Mouse (Mus musculus): ENCODE data around the gene Hs3st3a1. TPM values are rescaled to one million over a fixed set of nuclear protein-coding genes. Genes with fewer than 3 reads are reported as not detected.

Gene Hs3st3a1
- polyA plus RNA-seq, 2 experiments: 5.6 to 6.7 TPM

- Histone ChIP-seq H3K27ac (replicated peaks; ENCODE audit: low read depth, low read length) (no peak overlapping the region), H3K9ac (ENCODE audit: low read depth, low read length, severe bottlenecking) (no peak overlapping the region), H3K4me3 (replicated peaks; ENCODE audit: low read length) (no peak overlapping the region), H3K36me3 (ENCODE audit: control insufficient read depth, insufficient read depth, low read length) (no peaks in the 10 kb centered on the region), H3K4me2 (replicated peaks; ENCODE audit: low read depth, low read length, severe bottlenecking) (no peak overlapping the region), H3K4me1 (ENCODE audit: control insufficient read depth, insufficient read depth, low read length) (0 out of 2 replicates have a peak, but pooled peaks cover 9% of the 10 kb centered on the region), H3K9me3 (ENCODE audit: control insufficient read depth, low read length) (no peaks in the 10 kb centered on the region), H3K27me3 (ENCODE audit: control insufficient read depth, insufficient read depth, low read length) (no peaks in the 10 kb centered on the region)
- DNase-seq (ENCODE audit: low spot score): no peak
- ATAC-seq (ENCODE audit: low FRiP score, low read depth): no peak
- WGBS: 82% methylated on average over 9 of the region's 9 CpGs
- no peak for TF ChIP-seq POLR2A (IDR thresholded peaks at IDR 0.05; ENCODE audit: borderline replicate concordance, extremely low read depth, insufficient read depth, insufficient read length)
Measured at GRCm38 (mm10) chr11:64448586-64449315, 13.6 kb downstream of the Hs3st3a1 start.

- Histone ChIP-seq H3K4me2 (replicated peaks; ENCODE audit: low read depth, low read length, severe bottlenecking) (no peak overlapping the region), H3K4me3 (replicated peaks; ENCODE audit: low read length) (no peak overlapping the region), H3K27ac (replicated peaks; ENCODE audit: low read depth, low read length) (no peak overlapping the region), H3K9me3 (ENCODE audit: control insufficient read depth, low read length) (no peaks in the 10 kb centered on the region), H3K36me3 (ENCODE audit: control insufficient read depth, insufficient read depth, low read length) (no peaks in the 10 kb centered on the region), H3K27me3 (ENCODE audit: control insufficient read depth, insufficient read depth, low read length) (no peaks in the 10 kb centered on the region), H3K9ac (ENCODE audit: low read depth, low read length, severe bottlenecking) (no peak overlapping the region), H3K4me1 (ENCODE audit: control insufficient read depth, insufficient read depth, low read length) (no peaks in the 10 kb centered on the region)
- no peak for TF ChIP-seq POLR2A (IDR thresholded peaks at IDR 0.05; ENCODE audit: borderline replicate concordance, extremely low read depth, insufficient read depth, insufficient read length)
- ATAC-seq (ENCODE audit: low FRiP score, low read depth) (no peak), DNase-seq (ENCODE audit: low spot score) (no peak)
- 83% methylated on average over 3 of the region's 3 CpGs for WGBS
Measured at GRCm38 (mm10) chr11:64461746-64462145, 26.6 kb downstream of the Hs3st3a1 start.

- no peak for TF ChIP-seq POLR2A (IDR thresholded peaks at IDR 0.05; ENCODE audit: borderline replicate concordance, extremely low read depth, insufficient read depth, insufficient read length)
- no peak overlapping the region for H3K9ac ChIP-seq (ENCODE audit: low read depth, low read length, severe bottlenecking)
- 31% methylated on average over 4 of the region's 4 CpGs for WGBS
- H3K4me1 ChIP-seq (ENCODE audit: control insufficient read depth, insufficient read depth, low read length): peaks cover 9% of the 10 kb centered on the region; the same call in 1 of the 2 replicates
- H3K27ac ChIP-seq (replicated peaks; ENCODE audit: low read depth, low read length): no peak overlapping the region
- no peaks in the 10 kb centered on the region for H3K27me3 ChIP-seq (ENCODE audit: control insufficient read depth, insufficient read depth, low read length)
- H3K36me3 ChIP-seq (ENCODE audit: control insufficient read depth, insufficient read depth, low read length): no peaks in the 10 kb centered on the region
- no peak overlapping the region for H3K4me3 ChIP-seq (replicated peaks; ENCODE audit: low read length)
- no peak for ATAC-seq (ENCODE audit: low FRiP score, low read depth)
- DNase-seq (ENCODE audit: low spot score): no peak
- no peak overlapping the region for H3K4me2 ChIP-seq (replicated peaks; ENCODE audit: low read depth, low read length, severe bottlenecking)
- H3K9me3 ChIP-seq (ENCODE audit: control insufficient read depth, low read length): no peaks in the 10 kb centered on the region
Measured at GRCm38 (mm10) chr11:64468737-64469136, 33.6 kb downstream of the Hs3st3a1 start.

- Histone ChIP-seq H3K27me3 (ENCODE audit: control insufficient read depth, insufficient read depth, low read length) (no peaks in the 10 kb centered on the region), H3K27ac (replicated peaks; ENCODE audit: low read depth, low read length) (no peak overlapping the region), H3K4me3 (replicated peaks; ENCODE audit: low read length) (no peak overlapping the region), H3K36me3 (ENCODE audit: control insufficient read depth, insufficient read depth, low read length) (no peaks in the 10 kb centered on the region), H3K9me3 (ENCODE audit: control insufficient read depth, low read length) (no peaks in the 10 kb centered on the region), H3K4me1 (ENCODE audit: control insufficient read depth, insufficient read depth, low read length) (peaks cover 9% of the 10 kb centered on the region; the same call in 1 of the 2 replicates), H3K9ac (ENCODE audit: low read depth, low read length, severe bottlenecking) (no peak overlapping the region), H3K4me2 (replicated peaks; ENCODE audit: low read depth, low read length, severe bottlenecking) (no peak overlapping the region)
- DNase-seq (ENCODE audit: low spot score) (no peak), ATAC-seq (ENCODE audit: low FRiP score, low read depth) (no peak)
- no peak for TF ChIP-seq POLR2A (IDR thresholded peaks at IDR 0.05; ENCODE audit: borderline replicate concordance, extremely low read depth, insufficient read depth, insufficient read length)
Measured at GRCm38 (mm10) chr11:64470689-64471088, 35.6 kb downstream of the Hs3st3a1 start.

GRCm38 (mm10) chr11:64473679-64474078 is 38.5 kb downstream of the Hs3st3a1 start:
- 63% methylated on average over 3 of the region's 3 CpGs for WGBS
- Histone ChIP-seq H3K4me2 (replicated peaks; ENCODE audit: low read depth, low read length, severe bottlenecking) (no peak overlapping the region), H3K9ac (ENCODE audit: low read depth, low read length, severe bottlenecking) (no peak overlapping the region), H3K4me3 (replicated peaks; ENCODE audit: low read length) (no peak overlapping the region), H3K36me3 (ENCODE audit: control insufficient read depth, insufficient read depth, low read length) (no peaks in the 10 kb centered on the region), H3K4me1 (ENCODE audit: control insufficient read depth, insufficient read depth, low read length) (peaks cover 2% of the 10 kb centered on the region; the same call in 1 of the 2 replicates), H3K9me3 (ENCODE audit: control insufficient read depth, low read length) (no peaks in the 10 kb centered on the region), H3K27ac (replicated peaks; ENCODE audit: low read depth, low read length) (no peak overlapping the region), H3K27me3 (ENCODE audit: control insufficient read depth, insufficient read depth, low read length) (no peaks in the 10 kb centered on the region)
- ATAC-seq (ENCODE audit: low FRiP score, low read depth) (no peak), DNase-seq (ENCODE audit: low spot score) (no peak)
- TF ChIP-seq POLR2A (IDR thresholded peaks at IDR 0.05; ENCODE audit: borderline replicate concordance, extremely low read depth, insufficient read depth, insufficient read length): no peak
